Mouse (Mus musculus) bone marrow macrophage, adult 2 months (primary cell): Measurements from ENCODE around the gene Saxo1. TPM values are rescaled to one million over a fixed set of nuclear protein-coding genes. Genes with fewer than 3 reads are reported as not detected.

Experiments
- H3K27ac ChIP-seq: 2 replicates; pipeline ENCODE4 v1.5.1; 2012; ENCODE audit warnings: low read depth, low read length; ENCODE audit not compliant: insufficient read depth
- H3K4me1 ChIP-seq: 2 replicates; pipeline ENCODE4 v1.6.1; 2012; ENCODE audit warnings: low read length; ENCODE audit not compliant: control insufficient read depth, insufficient read depth
- H3K4me3 ChIP-seq: 2 replicates; pipeline ENCODE4 v1.5.1; 2012; ENCODE audit warnings: mild to moderate bottlenecking, low read length, moderate library complexity; ENCODE audit not compliant: insufficient read depth
- CTCF ChIP-seq: IDR thresholded peaks from 2 replicates; pipeline ENCODE4 v1.5.1; 2012; ENCODE audit warnings: low read depth, mild to moderate bottlenecking, low read length, moderate library complexity
- POLR2A ChIP-seq: IDR thresholded peaks from 2 replicates; pipeline ENCODE4 v1.6.1; 2012; ENCODE audit warnings: mild to moderate bottlenecking, low read depth, low read length, borderline replicate concordance
- polyA plus RNA-seq: library from polyadenylated mRNA; stranded (reverse); fragments of >200 nt; gene quantifications from 2 replicates; pipeline ENCODE4 v1.2.4, GENCODE M21; 2012; ENCODE audit not compliant: missing spikeins, insufficient read depth, insufficient read length

Gene Saxo1
- polyA plus RNA-seq, 1 experiment: not detected

DNA sequence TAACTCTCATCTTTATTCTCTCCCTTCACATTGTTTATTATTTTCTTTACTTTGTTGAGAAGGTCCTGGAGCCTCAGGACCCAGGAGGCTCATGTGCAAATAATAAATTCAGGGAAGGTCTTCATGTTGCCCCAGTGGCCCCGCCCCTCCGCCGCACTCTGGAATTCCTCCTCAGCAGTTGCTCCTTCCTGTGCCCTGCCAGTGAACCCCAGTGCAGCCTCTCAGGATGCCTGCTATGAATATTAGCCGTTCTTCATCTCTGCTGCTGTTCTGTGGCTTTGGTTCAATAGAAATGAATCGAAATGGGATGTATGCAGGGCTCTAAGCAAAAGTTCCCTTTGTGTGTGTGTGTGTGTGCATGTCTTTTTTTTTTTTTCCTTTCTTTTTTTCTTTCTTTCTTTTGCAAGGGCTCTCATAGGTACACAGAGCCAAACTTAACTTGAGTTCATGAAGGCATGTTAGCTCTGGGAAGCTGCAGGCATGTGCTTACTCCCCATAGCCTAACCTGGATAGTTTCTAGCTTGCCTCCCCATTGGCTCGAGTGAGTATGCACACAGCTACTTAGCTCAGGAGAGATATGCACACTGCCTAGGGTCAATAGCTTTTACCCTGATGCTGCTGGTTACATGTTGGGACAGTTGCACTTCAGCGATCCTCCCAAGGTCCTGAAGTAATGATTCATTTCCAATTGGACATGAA is 151.5 kb downstream of the Saxo1 start:
- Histone ChIP-seq H3K4me1 (no peaks in the 10 kb centered on the region), H3K4me3 (no peak overlapping the region), H3K27ac (no peak overlapping the region)
- TF ChIP-seq POLR2A (no peak), CTCF (no peak)

DNA sequence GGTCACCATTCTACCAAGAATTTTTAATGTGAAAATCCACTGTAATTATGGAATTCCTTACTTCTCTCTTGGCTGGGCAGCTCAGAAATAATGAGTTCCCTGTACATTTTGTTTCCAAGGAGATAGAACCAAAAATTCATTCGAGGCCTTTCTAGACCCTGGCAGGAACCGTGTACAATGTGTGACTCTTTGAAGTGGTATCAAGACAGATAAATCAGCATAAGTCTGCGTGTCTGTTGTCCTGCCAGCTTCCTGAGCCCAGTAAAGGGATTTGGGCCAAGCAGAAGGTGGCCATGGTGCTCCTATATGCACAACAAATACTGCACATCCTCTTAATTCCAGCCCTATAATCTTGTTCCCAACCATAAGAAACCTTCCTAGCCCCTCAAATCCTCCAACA is 157.0 kb downstream of the Saxo1 start:
- H3K27ac ChIP-seq: no peak overlapping the region
- no peak overlapping the region for H3K4me3 ChIP-seq
- TF ChIP-seq POLR2A: no peak
- TF ChIP-seq CTCF: no peak
- no peaks in the 10 kb centered on the region for H3K4me1 ChIP-seq

DNA sequence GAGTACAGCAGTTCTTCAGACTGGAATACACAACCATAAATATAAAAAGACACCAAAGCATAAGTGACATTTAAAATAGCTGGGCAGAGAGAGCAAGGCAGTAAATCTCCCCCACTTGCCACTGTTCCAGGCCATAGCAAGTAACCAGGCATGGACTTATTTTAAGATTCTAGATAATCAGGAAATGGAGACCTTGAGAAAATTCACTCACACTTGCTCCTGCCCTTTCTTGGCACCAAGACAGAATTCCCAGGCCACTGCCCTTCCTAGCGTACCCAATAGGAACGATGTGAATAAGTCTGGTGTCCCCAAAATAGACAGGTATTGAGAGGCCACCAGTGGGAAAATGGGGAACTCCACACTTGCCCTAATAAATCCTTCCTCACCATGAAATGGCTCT is 160.7 kb downstream of the Saxo1 start:
- Histone ChIP-seq H3K4me3 (no peak overlapping the region), H3K27ac (no peak overlapping the region), H3K4me1 (no peaks in the 10 kb centered on the region)
- no peak for TF ChIP-seq CTCF
- no peak for TF ChIP-seq POLR2A

DNA sequence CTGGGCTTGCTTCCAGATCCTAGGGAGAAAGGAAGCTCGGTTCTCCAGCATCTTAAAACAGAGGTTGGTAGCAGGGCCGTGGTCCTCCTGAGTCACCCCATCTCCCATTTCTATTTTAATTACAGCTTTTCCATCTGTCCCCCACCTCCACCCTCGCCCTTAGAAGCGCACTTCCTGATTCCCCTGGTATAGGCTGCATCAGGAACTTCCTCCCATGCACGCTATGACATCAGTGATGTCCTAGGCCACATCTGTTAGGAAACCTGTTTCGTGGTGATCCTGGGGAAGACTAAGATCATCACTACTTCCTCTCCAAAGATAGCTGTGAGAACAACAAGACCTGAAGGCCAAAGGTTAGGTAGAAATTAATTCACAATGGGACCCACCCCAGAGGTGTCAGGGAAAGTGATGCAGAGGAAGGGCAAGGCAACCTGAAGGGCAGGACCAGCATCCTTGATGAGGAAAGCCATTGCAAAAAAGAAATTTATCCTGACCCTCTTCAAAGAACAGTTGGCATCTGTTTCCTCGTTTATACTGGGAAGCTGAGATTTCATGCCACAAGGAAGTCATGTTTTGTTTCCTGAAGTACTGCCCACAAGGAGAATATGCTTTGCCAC is 161.3 kb downstream of the Saxo1 start:
- H3K4me1 ChIP-seq: no peaks in the 10 kb centered on the region
- H3K27ac ChIP-seq: no peak overlapping the region
- no peak overlapping the region for H3K4me3 ChIP-seq
- TF ChIP-seq CTCF (no peak), POLR2A (no peak)

DNA sequence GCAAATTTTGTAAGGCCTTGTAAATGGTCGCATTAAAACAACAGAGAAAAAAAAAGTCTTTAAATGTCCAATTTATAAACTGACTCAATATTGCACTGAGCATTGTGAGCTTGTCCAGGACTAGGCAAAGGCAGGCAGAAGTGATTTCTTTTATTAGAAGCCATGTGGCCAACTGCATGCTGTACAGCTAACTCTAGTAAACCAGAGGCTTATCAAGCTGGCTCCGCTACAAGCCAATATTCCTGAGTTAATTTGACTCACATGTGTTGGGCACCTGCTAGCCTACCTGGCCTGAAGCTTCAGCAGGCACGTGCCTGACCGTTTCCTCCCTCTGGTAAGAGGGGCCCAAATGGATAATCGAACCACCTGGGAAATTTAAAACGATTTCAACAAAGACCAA is 162.5 kb downstream of the Saxo1 start:
- TF ChIP-seq CTCF (no peak), POLR2A (no peak)
- Histone ChIP-seq H3K27ac (no peak overlapping the region), H3K4me1 (no peaks in the 10 kb centered on the region), H3K4me3 (no peak overlapping the region)

Other genes with a start within 250 kb of the Saxo1 start
- gene Rraga, start 17.3 kb upstream of the Saxo1 start, polyA plus RNA-seq: 49.6 and 50.7 TPM in 2 replicates
- gene Haus6, start 53.7 kb upstream of the Saxo1 start, polyA plus RNA-seq: 7.3 and 8.8 TPM in 2 replicates
- 397 and 415 TPM in 2 replicates for gene Plin2, start 111.7 kb upstream of the Saxo1 start, polyA plus RNA-seq
- gene Dennd4c, start 190.2 kb upstream of the Saxo1 start, polyA plus RNA-seq: 48.6 and 56.5 TPM in 2 replicates